Mouse (Mus musculus): ENCODE data around the gene Meis1.

Meis1 gene

DNA sequence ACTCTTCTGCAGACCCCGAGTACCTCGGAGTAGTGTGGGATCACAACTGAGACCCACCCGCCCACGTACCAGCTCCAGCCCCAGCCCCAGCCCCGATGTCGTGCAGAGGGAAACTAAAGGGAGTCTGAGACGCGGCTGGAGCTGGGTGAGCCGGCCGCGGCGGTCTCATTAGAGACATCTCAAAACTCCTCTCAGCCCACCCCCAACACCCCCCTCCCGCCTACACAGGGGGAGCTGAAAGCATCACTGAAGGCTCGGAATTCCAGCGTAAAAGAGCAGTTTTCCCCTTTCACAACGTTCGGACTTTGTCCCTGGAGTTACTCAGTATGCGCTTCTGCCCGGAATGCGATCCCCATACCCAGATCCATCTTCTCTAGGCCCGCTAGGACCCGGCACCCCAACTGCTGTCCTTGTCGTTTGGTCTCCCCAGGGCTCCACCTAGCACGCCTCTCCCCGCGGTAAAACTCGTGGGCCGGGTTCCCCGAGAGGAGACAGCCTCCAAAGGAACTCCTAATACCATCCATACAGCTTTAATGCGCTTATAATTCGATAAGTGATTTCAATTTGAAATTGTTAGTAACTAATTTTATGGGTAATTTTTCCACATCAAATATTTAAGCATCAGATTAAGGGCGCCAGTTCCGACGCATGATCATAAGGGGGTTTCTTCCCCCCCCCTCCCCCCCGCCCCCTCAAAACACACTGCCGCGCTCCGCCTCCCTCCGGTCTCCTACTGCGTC lies 141.7 kb downstream of the Meis1 start:
- in situ Hi-C loops (cut with MboI), result no loop called here

DNA sequence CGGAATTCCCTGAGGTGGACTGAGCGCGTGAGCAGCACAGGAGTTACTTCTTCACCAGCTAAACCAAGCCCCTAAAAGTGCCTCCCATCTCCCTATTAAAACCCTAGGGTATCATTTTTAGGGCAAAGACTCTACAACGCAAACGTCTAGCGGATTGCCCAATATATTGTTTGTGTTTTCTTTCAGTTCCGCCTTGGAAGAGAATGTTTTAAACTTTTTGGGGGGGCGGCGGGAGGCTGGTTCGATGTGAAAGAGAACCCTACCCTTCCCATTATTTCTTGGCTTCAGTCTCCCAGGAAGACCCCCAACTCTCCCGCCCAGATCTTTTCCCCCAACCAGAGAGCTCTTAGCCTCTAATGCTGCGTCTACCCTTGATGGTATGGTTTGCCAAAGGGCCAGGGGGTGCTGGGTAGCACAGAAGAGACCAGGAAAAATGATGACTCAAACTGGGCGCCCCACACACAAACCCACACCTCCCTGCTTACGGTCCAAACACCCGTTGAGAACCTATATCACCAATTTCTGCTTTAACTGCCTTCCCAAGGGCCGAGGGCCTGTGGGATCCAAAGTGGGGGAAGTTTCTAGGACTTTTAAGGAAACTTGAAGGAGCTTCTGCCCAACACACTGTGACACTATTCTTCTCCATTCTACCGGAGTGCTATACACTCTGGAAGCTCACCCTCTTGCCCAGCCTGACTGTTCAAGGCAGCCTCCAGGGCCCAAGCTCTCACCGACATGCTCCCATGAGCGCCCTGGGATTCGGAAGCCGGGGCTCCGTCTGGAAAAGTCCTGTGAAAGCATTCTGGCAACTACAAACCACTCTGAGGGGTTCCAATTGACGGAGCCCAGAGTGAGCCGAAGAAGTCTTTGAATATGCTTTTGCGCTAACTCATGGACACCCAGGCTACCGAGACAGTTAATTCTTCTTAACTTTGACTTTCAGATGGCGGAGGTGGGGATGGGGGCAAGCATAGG lies 142.6 kb downstream of the Meis1 start:
- in situ Hi-C loops (cut with MboI), result no loop called here

DNA sequence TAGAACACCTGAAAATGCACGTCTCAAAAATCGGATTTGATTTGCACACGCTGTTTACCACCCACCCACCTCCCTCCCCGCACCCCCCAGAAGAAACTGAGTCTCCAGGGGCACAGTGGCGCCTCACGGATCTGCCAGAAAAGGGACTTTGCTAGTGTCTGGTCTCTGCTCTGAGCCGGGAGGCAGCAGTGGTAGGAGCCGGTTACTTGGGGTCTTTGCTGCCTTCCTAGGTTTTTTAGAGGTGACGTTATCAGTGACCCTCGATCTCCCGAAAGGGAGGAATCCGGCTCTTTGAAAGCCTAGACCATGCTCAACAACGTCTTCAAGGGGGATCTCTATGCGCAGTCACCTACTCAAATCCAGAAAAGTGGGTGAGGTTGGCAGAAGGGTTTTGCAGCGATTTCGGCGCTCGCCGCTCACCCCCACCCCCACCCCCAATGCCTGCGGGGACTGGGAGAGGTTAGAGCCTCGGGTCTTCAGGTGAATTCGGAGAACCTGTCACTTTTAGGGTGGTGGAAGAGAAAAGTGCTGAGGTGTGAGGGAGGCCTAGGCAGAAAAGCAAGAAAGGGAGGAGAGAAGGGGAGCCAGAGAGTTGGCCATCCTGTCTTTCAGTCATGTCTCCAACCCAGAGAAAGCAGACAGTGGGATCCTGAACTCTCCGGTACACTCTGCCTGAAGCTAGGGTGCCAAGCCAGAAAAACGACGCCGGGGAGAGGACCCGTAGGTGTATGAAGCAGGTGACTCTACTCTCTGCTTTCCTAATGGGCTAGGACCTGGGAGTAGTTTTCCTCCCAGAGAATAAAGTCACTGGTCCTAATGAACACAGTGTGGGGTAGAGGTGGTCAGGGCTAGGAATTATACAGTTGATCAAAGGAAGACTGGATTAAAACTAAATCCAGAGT lies 143.5 kb downstream of the Meis1 start:
- in situ Hi-C loops (cut with MboI), result no loop called here

DNA sequence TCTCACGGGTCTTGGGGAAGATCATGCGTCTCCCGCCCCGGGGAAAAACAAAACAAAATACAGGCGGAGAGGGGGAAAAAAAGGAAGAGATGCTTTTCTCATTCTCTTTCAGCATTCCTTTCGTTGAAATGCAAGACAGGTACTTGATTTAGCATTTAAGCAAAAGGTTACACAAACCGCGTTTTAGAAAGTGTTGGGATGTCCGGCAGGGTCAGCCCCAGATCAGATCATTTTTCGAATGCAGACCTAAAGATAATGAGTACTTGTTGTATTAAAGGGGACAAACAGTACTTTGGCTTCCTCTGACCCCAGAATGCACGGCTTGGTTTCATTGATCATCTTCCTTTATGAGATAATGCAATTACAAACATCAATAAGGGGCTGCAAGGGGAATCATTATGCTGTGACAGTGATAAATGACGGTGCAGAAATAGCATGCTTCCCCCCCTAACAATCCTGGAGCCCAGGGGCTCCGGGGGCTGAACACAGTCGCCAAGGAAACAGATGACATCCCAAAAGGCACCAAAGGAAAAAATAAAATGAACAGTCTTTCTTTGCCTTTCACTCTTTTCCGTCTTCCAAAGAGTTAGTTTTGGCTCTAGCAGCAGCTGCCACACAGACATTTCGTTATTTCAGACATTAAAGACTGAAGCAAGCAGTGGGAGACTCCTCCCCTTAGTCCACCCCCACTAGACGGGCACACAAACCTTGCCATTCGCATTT lies 144.3 kb downstream of the Meis1 start:
- in situ Hi-C loops (cut with MboI), result no loop called here

DNA sequence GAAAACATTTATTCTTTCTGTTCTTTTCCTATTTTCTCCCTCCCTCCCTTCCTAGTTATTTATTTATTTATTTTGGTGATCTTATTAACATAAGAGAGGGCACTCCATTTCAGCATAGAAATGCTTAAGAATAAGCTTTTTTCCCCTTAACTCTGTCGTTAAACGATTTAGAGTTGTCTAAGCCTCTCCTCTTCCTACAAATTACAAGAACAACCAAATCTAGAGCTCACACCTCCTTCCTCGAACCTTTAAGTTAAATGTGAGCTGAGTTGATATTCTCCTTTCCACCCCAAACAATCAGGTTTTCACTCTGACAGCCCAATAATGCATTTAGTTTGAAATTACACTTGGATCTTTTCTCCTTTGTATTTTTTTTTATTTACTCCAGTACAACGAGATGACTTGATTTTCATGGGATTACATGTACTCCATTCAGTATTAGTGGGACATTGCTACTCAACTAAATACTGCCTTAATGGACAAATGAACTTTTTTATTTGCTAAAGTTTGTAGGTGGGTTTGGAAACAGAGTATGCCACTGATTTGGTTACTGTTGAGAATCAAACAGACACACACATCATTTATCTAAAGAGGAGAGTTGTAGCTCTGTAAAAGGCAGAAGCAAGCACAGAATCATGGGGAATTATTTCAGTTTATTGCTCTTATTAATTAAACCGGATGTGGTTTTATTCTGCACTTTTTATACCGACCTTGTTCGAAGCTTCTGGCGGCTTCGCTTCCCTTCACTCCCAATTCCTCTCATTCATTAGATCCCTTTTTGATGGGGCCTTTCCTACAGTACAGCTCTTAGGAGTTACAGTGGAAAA lies 145.1 kb downstream of the Meis1 start:
- in situ Hi-C loops (cut with MboI), result no loop called here

DNA sequence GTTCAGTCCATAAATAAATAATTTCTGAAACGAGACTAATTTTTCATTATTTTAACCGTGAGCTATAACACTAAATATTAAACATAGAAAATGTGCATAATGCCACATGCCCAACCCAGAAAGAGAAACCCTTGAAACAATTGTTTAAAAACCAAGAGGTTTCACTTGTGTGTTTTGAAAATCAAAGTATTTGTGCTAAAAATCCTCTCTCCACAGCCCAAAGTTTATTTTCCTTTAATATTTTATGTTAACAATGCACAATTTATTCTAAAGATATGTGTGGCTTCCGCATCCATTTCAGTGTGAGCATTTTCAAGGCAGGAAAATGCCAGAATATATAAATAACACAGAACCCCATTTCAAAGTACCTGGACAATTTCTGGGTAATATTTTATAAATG lies 146.0 kb downstream of the Meis1 start:
- in situ Hi-C loops (cut with MboI), result no loop called here

DNA sequence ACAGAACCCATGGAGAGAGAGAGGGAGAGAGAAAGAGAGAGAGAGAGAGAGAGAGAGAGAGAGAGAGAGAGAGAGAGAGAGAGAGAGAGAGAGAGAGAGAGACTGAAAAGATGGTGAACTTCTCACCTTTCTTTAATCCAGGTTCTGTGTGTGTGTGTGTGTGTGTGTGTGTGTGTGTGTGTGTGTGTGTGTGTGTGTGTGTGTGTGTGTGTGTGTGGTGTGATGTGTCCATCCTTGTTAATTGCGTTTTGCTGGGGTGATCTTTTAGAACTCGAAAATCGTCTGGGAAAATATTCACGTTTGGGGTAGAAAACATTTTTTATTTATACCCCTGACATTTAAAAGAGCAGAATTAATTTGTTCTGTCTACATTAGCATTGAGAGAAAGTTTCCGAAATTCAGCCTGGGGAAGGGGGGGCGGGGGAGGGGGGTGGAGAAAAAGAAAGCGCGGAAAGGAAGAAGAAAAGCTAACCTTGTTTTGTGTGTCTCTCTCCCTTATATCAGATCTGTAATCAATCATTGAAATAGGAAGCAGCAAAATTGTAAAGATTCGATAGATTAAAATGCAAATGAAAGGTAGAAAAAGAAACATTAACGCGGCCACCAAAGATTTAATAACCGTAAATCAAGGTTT lies 146.6 kb downstream of the Meis1 start:
- in situ Hi-C loops (cut with MboI), result no loop called here

DNA sequence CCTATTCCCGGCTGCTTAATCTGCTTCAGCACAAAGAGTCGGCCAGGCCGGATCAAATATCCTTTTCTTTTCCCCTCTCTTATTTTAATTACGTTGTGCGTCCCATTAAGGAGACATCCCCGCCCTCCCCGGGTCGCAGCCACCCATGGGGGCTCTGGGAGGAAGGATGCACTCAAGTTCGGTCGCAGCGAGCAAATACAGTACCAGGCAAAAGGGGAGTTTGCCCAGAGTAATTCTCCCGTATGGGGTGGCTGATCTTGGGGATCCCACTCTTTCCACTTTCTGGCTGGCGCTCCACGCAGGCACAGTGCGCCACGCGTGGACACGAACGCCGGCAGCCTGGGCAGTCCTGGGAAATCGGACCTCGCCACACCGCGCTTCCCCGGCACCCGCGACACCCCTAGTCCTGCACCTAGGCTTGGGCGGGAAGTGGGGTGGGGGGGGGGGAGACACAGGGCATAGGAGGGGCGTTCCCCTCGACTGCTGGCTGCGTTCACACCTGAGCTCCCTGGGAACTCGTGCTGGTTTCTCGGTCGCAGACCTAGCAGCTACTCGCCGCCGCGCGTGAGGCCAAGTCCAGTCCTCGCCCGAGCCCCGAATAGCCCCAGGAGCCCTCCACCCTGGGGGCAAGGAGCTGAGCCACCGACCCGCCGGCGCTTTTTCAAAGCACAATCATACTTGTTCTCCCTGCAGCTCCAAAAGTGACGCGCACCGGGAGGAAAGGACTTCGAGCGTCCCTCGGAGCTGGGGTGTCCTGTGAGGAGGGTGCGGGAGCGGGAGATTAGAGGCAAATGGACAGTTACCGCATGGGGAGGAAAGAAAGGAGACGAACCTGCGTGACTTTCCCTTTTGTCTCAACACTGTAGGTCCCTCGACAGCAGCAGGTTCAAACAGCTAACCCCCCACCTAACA lies 147.4 kb downstream of the Meis1 start:
- in situ Hi-C loops (cut with MboI), result no loop called here

DNA sequence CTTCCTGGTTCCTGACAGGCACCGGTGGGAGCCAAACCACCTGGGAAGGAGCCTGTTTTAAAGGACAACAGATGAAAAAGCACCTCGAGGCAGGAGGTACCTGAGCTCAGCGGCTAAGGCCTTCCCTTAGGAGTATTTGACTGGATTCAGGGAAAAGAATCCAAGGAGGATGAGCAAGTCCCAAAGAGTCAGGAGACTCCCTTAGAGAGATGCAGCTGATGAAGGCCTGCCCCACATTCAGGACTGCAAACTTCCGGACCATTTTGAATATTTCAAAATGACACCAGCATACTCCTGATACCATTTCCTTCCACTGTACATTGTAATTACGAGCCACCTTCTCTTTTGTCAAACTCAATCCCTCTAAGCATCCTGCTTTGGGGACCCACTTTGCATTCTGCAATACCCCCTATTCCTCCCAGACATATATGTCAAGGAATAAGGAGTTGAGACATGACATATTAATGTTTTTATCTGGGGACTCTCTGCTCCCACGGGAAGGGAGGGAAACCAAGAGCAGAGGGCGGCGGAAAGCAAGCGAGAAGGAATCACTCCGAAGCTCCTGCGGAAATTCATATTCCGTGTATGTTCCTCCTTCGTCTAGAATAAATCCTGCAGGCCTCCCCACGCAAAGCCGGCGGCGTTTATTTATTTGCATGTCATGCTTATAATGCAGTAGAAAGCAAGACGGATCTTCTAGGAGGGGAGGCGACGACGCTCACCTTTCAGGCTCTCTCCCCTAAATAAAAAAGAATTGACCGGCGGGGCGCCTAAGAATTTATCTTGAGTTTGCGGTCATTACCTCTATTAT lies 148.5 kb downstream of the Meis1 start:
- in situ Hi-C loops (cut with MboI), result no loop called here

DNA sequence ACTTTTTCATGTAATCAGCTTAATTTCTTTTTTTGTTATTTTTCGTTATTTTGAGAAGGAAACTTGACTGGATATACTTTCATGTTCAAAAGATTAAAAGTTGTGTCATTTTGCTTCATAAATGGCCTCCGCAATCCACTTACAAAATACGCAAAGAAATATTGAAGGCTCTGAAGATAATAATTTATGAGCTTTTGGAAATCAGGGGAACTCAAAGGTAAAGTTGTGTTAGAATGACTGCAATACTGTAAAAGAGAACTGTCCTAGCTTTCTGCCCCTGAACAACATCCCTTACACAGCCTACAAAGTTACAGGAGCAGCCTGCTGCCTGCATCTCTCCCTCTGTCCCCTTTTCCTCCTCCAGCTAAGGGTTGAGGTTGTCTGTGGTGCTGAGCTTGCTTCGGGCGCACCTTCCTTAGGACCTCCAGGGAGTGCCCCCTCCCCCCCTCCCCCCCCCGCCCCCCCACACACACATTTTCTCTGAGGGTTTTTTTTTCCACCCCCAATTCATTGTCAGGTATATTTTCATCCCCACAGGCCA lies 149.3 kb downstream of the Meis1 start:
- in situ Hi-C loops (cut with MboI), result no loop called here

DNA sequence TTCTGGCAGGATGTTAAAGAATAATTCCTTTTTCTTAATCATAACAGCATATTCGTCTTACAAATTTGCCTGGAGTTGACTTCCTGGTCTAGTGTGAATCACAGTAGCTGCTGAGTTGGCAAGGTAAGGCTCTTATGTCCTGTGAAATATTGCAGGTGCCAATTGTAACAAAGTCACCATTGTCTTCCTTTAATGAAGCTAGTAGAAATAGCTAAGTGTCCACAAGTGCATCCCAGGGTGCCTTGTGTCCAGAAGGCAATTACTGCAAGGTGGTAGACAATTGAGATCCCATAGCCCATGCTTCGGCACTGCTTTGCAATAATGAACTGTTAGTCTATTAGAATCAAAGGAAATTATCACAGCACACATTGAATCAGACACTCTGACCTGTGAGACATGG lies 151.1 kb downstream of the Meis1 start:
- in situ Hi-C loops (cut with MboI), result no loop called here

DNA sequence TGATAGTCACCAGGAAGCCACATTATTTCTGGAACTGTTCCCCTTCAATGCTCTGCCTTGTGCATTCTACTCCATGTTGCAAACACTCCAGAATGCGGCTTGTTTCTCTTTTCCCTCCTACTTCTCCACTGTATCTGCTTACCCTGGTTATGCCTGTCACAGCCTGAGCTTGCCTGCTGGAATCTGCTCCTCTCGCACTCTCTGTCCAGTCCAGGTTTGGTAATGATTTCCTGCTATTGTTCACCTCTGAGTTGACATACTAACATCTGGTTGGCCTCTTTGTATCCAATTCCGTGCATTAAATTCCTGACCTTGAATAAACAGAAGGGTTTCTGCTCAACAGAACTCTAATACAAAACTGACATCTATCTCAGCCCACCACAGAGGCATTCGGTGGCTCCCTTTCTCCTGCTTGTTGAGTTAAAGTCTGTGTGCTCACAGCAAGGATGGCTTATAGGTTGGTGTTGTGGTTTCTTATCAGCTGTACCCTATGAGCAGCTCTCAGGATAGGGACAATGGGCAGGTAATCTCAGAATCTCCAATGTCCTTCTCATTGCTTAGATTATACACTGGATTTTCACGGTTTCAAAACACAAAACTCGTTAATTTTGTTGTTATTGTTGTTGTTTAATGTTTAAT lies 152.5 kb downstream of the Meis1 start:
- in situ Hi-C loops (cut with MboI), result no loop called here

DNA sequence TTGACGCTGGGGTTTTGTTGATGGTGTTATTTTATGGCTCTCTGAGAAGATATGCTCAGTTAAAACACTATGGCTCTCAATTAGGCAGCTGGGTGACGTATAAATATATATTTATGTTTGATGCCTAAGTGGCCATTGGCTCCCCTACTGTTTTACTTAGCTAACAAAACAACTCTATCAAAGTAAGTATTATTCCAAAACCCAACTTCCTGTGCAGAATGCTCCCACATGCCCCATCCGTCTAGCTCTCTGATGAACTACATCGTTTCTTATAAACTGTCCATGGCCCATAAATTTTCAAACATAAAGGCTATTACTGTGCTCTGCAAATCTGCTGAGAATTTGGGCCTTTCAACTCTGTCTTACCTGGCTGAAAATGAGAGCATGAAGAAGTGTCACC lies 168.0 kb downstream of the Meis1 start:
- in situ Hi-C loops (cut with MboI), result no loop called here

DNA sequence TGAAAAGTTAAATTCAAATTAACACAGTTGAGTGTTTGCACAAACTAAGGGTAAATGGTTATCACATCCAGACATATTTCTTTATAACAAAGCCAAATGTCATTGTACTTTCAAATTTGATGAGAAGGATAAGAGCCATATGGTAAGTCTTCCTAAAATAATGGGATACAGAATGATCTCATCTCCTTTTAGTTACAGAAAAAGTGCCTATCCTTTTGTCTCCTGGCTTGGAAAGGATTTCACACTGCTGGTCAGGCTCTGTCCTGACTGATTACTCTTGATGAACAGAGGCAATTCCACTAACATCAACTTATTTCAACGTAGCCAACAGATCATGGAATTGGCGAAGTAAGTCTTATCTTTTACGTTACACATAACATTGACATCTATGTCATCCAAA lies 171.1 kb downstream of the Meis1 start:
- in situ Hi-C loops (cut with MboI), result no loop called here

DNA sequence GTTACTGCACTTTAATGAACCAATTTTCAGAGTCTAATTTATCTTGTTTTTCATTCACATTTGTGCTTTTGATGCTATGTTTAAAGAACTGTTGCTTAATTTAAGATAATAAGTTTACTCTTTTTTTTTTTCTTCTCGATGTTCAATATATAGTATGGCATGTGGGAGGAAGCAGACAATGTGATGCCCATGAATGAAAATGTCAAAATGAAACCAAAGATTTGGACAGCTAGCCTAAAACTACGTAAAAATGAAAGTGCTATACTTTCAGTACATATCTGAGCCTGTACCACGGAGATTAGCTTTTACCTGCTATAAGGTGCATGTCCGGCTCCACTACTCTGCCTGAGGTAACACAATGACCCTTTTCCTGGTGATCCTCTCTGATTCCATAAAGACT lies 172.3 kb downstream of the Meis1 start:
- in situ Hi-C loops (cut with MboI), result no loop called here

DNA sequence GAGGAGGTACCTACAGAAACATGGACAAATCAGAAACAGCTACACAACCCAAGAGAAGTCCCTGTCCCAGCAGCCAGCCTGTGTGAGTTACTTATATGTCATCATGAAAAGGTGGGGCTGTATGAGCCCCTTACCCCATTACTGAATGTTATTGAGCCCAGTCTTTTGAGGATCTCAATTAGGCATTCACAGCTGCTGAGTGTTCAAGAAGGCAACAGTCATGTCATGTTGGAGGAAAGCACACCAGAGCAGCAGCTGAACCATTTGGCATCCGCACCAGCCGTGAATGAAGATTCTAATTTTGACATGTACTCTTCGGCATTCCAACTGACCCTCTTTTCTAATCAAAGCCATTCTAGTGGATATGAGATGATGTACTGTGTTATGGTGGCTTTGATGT lies 172.9 kb downstream of the Meis1 start:
- in situ Hi-C loops (cut with MboI), result no loop called here

DNA sequence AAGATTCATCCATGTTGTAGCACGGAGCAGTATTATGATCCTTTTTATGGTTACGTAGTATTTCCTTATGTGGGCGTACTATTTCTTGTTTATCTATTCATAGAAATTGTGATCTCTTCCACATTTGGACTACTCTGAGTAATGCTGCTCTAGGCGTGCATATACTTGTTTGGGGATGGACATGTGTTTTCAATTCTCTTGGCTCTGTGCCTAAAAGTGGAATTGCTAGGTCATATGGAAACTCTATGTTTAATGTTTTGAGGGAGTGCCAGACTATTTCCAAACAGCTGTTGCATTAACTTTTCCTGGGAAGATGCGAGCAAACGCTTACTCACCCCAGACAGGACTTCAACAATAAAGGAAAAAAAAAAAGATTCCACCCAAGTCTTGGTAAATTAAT lies 173.3 kb downstream of the Meis1 start:
- in situ Hi-C loops (cut with MboI), result no loop called here

Data from mature B cell (primary cell).